Mouse (Mus musculus) layer of hippocampus, adult 11-12 months (tissue): ENCODE results near the gene Schip1.

Experiments
- DNase-seq: peaks from one replicate; pipeline ENCODE4 v3.0.0; 2022; ENCODE audit warnings: low spot score

Schip1 gene

DNA sequence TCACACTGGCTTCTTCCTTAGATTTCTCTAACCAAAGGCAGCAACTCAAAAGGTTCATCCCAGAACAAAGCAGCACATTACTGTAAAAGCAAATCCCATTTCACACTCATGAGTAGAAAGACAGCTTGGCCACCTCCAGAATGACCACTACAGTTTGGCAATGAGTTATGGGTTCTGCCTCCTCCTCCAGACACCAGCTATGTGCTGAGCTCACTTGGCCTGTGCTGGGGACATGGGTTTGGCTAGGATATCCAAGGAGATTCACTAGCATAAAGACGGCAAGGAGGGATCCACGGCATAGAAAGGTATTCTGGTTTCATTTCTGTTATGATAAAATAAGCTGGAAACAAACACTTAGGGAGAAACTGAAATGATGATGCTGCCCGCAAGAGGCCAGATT lies 323.4 kb downstream of the Schip1 start:
- no peak for DNase-seq

DNA sequence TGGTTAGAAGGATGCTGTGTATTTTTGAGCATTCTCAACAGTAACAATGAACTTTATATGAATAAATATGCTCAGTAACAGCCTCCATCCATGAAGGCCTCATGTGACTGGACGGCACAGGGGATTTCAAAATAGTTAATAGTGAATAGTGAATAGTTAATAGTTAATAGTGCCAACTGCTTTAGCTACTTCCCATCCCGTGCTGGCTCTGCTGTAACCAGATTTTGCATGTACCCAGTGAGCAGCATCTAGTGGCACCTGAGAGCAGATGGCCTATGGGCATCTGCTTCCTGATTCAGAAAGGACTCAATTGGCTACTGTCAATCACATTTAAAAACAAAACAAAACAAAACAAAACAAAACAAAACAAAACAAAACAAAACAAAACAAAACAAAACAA lies 329.0 kb downstream of the Schip1 start:
- DNase-seq = no peak

DNA sequence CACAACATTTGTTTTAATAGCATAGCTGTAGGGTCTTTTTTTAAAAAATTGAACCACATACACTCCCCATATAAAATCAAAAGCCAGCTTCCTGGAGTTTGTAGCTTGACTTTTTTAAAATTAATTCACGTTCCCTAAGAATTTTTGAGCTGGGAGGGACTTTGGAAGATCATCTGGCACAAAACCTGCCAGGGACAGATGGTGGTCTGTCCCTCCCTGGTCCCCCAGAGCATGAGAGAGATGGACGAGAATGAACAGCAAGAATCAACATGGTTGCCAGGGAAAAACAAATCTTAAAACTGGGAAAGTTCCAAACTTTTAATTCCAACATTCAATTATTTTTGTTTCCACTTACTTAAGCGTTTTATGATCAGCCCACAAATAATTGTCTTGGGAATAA lies 334.1 kb downstream of the Schip1 start:
- no peak for DNase-seq

- no peak for DNase-seq
Measured at GRCm38 (mm10) chr3:68400121-68400520, 335.5 kb downstream of the Schip1 start.

- no peak for DNase-seq
Measured at GRCm38 (mm10) chr3:68403343-68403742, 338.7 kb downstream of the Schip1 start.

- peak; percentile 40 for DNase-seq
Measured at GRCm38 (mm10) chr3:68403783-68404217, 339.2 kb downstream of the Schip1 start.

DNA sequence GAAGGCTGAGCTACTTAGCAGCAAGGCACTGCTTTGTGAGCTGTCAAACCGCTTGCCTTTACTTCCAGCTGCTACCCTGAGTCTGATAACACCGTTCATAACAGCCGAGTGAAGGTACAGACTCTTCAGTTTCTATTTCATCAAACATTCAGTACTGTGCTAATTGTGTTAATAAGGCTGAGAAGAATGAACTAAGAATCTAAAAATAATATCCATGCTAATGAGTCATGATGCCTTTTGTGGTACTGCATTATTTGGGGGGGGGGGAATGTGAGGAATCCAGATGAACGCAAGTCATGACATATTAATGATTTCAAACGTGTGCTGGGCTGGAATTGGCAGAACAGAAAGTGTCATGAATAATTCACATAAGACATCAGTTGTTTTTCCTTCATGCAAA lies 341.1 kb downstream of the Schip1 start:
- no peak for DNase-seq

GRCm38 (mm10) chr3:68412262-68412661 lies 347.7 kb downstream of the Schip1 start:
- DNase-seq = no peak

- DNase-seq = no peak
Measured at GRCm38 (mm10) chr3:68419792-68420191, 355.2 kb downstream of the Schip1 start.

- no peak for DNase-seq
Measured at GRCm38 (mm10) chr3:68420927-68421326, 356.3 kb downstream of the Schip1 start.

DNA sequence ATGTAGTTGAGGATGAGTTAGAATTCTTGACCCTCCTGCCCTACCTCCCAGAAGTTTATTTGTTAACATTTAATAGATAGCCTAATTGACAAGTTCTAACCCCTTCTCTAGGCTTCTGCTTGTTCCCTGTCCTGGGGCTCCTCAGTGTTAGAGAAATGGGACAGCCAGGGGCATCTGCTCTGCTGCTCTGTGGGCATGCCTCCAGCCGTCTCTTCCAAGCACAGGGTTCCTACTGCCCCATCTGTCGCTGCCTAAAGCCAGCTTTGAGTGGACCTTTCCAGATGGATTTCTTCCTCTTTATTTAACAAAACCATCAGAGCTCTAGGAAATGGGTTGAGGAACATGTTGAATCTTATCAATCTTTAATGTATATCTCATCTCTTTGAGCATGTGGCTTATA lies 357.2 kb downstream of the Schip1 start:
- no peak for DNase-seq

GRCm38 (mm10) chr3:68428081-68428480 lies 363.5 kb downstream of the Schip1 start:
- no peak for DNase-seq

DNA sequence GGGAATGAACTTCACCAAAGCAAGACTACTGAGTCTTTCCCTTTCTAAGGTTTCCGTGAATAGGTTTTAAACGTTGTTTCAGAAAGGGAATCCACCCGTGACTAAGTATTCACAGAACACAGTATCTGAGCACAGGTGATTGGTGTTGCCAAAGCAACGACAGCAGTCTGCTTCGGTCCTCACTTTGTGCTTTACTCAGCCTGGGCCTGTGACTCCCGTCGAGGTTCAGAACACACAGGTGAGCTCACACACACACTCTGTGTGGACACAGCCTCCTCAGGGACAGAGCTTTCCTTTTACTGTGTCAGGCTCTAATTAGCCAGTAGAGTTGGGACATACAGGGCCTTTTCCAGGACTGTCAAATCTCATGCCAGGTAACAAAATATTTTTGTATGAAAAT lies 369.8 kb downstream of the Schip1 start:
- no peak for DNase-seq

GRCm38 (mm10) chr3:68434897-68435296 lies 370.3 kb downstream of the Schip1 start:
- DNase-seq = no peak

DNA sequence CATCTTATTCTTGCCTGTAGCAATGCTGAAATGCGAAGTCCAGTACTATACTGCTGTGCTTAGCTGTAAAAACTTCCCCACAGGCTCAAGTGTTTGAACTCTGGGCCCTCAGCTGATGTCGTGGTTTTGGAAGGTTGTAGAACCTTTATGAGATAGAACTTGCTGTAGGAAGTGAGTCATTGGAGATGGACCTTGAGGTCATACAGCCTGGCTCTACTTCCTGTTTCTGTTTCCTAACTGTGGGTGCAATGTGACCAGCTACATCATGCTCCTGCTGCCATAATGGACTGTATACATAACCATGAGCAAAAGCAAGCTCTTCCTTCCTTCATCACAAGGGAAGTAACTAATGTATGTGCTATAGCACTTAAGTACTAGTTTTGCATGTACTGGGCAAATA lies 383.9 kb downstream of the Schip1 start:
- DNase-seq = no peak

DNA sequence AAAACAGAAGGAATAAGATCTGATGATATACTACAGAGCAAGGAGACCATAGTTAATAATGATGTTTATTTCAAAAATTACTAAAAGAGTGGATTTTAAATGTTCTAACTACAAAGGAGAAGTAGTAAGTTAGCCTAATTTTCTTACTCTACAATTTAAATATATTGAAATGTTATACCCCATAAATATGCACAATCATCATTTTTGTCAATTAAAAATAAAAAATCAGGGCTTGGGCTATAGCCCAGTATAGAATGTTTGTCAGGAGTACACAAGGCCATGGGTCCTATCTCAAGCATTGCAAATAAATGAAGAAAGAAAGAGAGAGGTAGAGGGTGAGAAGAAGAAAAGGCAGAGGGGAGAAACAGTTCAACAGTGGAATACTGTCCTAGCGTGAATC lies 387.0 kb downstream of the Schip1 start:
- DNase-seq = no peak

DNA sequence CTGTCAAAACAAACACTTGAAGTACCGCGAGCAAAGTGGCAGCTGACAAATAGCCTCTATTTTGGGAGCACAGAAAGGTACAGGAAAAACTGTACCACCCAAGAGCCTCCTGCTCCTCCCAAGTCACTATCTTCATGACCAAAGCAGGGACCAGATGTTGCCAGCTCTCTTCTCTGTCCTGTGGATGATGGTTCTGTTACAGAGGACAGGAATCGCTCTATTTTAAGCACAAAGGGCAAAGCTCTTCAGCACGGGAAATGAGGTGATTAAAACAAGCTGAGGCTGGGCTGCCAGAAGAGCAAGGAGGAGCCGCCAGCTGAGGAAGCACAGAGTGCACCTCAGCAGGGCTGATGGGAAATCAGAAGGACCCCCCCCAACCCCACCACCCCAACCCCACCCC lies 388.7 kb downstream of the Schip1 start:
- DNase-seq = no peak

DNA sequence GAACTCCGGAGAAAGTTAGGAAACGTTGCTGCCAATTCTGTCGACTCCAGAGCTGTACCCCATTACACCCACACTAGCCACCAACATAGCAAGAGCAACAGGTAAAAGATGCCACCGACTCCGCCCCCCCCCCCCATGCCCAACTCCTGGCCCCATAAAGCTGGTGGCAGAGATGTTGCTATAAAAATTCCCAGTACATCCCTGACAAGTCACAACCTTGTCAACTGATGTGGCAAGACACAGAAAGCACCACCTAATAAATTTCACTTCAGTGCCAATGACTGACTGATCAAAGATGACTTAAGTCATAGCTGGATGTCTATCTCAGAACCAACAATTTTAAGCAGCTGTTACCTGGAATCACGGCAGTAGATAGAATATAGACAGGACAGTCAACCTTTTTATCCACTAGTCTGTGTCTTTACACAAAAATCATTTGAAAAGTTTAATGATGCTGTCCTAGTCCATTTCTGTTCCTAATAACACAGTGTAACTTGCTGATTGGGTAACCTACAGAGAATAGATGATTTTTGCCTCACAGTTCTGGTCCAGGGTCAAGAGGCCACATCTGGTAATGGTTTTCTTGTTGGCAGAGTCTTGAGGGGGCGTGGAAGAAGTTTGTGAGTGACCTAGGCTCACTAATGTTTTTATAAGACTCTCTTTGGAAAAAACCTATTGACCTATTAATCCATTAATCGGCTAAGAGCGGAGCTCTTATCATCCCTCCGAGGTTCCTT lies 389.3 kb downstream of the Schip1 start:
- DNase-seq = no peak

DNA sequence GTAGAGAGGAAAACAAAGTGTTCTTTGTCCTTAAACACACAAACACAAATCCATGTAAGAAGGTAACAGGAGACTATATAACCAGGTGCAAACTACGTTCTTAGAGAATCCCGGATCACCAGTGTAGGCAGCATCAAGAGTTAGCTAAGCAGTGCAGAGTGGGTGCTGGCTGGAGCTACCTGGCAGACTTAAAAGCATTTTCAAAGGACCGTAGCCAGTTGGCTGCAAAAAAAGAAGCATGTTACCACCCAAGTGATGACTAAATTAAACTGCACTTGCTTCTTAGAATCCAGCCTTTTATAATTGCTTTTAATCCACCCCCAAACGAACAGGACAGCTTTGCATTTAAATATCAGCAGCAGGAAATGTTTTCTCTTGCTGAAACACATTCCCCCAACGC lies 402.0 kb downstream of the Schip1 start:
- peak; percentile 59 for DNase-seq

DNA sequence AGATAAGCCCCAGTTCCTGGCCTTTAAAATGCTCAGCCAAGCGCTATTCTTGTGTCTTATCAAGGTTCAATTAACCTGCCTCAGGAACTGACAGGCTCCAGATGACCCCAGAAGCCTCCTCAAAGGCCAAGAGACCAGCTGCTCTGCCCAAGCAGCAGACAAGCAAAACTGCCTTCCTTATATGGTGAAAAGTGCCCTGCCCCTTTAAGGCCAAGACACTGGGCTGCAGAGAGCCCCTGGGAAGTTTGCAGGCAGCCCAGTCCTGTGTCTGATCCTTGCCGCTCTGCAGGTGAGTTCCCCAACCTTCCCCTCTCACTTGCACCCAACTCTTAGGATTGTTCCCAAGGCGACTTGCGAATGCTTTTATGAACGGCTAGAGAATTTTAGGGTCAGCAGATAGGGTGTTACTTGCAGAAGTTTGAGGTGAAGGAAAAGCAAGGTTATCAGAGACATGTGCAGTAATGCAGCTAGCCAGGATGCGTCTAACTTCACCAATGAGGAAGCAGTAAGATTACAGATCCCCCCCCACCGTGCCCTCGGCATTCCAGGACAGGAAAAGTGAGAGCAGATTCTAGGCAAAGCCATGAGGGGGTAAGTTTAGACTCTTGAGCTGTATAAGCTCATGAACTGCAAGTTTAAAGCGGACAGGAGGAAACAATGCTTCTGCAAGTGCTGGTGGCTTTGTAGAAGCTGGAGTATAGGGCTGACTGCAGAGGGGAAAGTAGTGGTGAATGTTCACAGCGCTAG lies 403.5 kb downstream of the Schip1 start:
- DNase-seq = no peak

- no peak for DNase-seq
Measured at GRCm38 (mm10) chr3:68469643-68470042, 405.0 kb downstream of the Schip1 start.

- no peak for DNase-seq
Measured at GRCm38 (mm10) chr3:68470061-68470460, 405.5 kb downstream of the Schip1 start.

DNA sequence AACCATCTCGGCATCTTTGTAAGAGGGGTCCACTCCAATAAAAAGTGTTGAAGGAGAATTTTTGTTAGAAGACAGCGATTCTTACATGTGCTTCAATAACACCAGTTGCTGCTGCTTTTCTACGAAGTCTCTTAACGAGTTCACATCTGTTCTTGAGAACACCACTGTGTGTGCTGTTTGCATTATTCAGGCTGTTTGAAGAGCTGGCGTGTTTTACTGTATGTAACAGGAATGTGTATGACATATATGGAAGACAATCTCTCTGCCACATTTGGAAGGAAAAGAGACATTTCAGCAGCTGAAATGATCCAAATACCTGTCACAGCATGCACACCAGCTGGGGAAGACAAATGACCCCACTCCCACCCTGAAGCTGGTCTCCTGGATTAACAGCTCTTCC lies 406.0 kb downstream of the Schip1 start:
- no peak for DNase-seq

GRCm38 (mm10) chr3:68476336-68476735 lies 411.7 kb downstream of the Schip1 start:
- no peak for DNase-seq
